In genomic region chr9:46175300-46175699, GRCm38 (mm10) we compare ENCODE assay signal across 9 mouse cellular contexts. TPM values are rescaled to one million over a fixed set of nuclear protein-coding genes. Genes with fewer than 3 reads are reported as not detected.
DNase-seq lines count a peak whose midpoint lies in the region; ATAC-seq and TF ChIP-seq lines count a peak whose summit lies in the region.
"Had no signal": no experiment of that assay in that cellular context is flagged by ENCODE, and none has a peak within 500 bp of the region (broad histone marks: within the 10 kb centered on the region; RNA-seq: fewer than 3 reads in every experiment).

No protein-coding gene starts in this region.

- 75% methylated on average over 1 of the region's 1 CpGs for WGBS in midbrain, embryonic 11.5 days
- WGBS in midbrain, postnatal 0 days = 44% methylated on average over 1 of the region's 1 CpGs
- 48% methylated on average over 1 of the region's 1 CpGs for WGBS in heart, embryonic 15.5 days
- 20% methylated on average over 1 of the region's 1 CpGs for WGBS in lung, postnatal 0 days
- 65% methylated on average over 1 of the region's 1 CpGs for WGBS in hindbrain, embryonic 11.5 days

- H3K4me2 ChIP-seq in midbrain, embryonic 11.5 days = no peak overlapping the region
- no peak overlapping the region for H3K4me2 ChIP-seq in midbrain, postnatal 0 days (ENCODE audit: low read depth, low read length, poor library complexity, severe bottlenecking)
- no peak overlapping the region for H3K4me2 ChIP-seq in heart, embryonic 15.5 days
- no peak overlapping the region for H3K4me2 ChIP-seq in lung, postnatal 0 days (replicated peaks; ENCODE audit: low read depth, low read length)
- no peak overlapping the region for H3K4me2 ChIP-seq in hindbrain, embryonic 11.5 days (replicated peaks; ENCODE audit: low read depth, low read length)
- H3K4me2 ChIP-seq: embryonic facial prominence, embryonic 12.5 days had no signal

- H3K27ac ChIP-seq in midbrain, embryonic 11.5 days (ENCODE audit: low read depth, low read length) = no peak overlapping the region
- no peak overlapping the region for H3K27ac ChIP-seq in midbrain, postnatal 0 days (ENCODE audit: low read depth, low read length)
- peak overlapping the region; percentile 46 for H3K27ac ChIP-seq in heart, embryonic 15.5 days
- peak overlapping the region; percentile 66; the same call in 1 of the 2 replicates for H3K27ac ChIP-seq in lung, postnatal 0 days (ENCODE audit: low read length)
- no peak overlapping the region for H3K27ac ChIP-seq in hindbrain, embryonic 11.5 days (ENCODE audit: low read depth, low read length)
- H3K27ac ChIP-seq: embryonic facial prominence, embryonic 12.5 days had no signal

- no peak overlapping the region for H3K4me3 ChIP-seq in midbrain, embryonic 11.5 days (ENCODE audit: low read depth, low read length)
- no peak overlapping the region for H3K4me3 ChIP-seq in midbrain, postnatal 0 days (ENCODE audit: low read depth, low read length)
- no peak overlapping the region for H3K4me3 ChIP-seq in heart, embryonic 15.5 days
- H3K4me3 ChIP-seq in lung, postnatal 0 days (ENCODE audit: low read depth, low read length) = no peak overlapping the region
- H3K4me3 ChIP-seq in hindbrain, embryonic 11.5 days (ENCODE audit: low read depth, low read length) = no peak overlapping the region
- H3K4me3 ChIP-seq: embryonic facial prominence, embryonic 12.5 days had no signal

- DNase-seq in midbrain, embryonic 11.5 days (ENCODE audit: low spot score, missing footprints) = peak; percentile 28
- no peak for DNase-seq in midbrain, postnatal 0 days (ENCODE audit: low spot score)
- DNase-seq in lung, postnatal 0 days (ENCODE audit: low spot score) = peak; percentile 75
- DNase-seq in thymus, postnatal 0 days (ENCODE audit: low spot score) = peak; percentile 94
- DNase-seq in retina, embryonic 14.5 days (ENCODE audit: low spot score) = no peak
- DNase-seq in hindbrain, embryonic 11.5 days (ENCODE audit: low spot score) = no peak
- no peak for DNase-seq in gastrocnemius, postnatal 10 days

- no peak for TF ChIP-seq EP300 in lung, postnatal 0 days (IDR thresholded peaks at IDR 0.05)

- no peaks in the 10 kb centered on the region for H3K9me3 ChIP-seq in midbrain, embryonic 11.5 days (ENCODE audit: control insufficient read depth, low read length)
- no peaks in the 10 kb centered on the region for H3K9me3 ChIP-seq in midbrain, postnatal 0 days (ENCODE audit: low read length)
- no peaks in the 10 kb centered on the region for H3K9me3 ChIP-seq in heart, embryonic 15.5 days (replicated peaks)
- H3K9me3 ChIP-seq in lung, postnatal 0 days (ENCODE audit: low read length) = no peaks in the 10 kb centered on the region
- no peaks in the 10 kb centered on the region for H3K9me3 ChIP-seq in hindbrain, embryonic 11.5 days (ENCODE audit: control insufficient read depth, low read length)
- H3K9me3 ChIP-seq: embryonic facial prominence, embryonic 12.5 days had no signal

- no peak for ATAC-seq in midbrain, embryonic 11.5 days (ENCODE audit: low FRiP score)
- no peak for ATAC-seq in midbrain, postnatal 0 days (ENCODE audit: low FRiP score)
- ATAC-seq in heart, embryonic 15.5 days (replicated peaks; ENCODE audit: insufficient number of reproducible peaks, insufficient read depth, low FRiP score, low read depth) = no peak
- peak; percentile 74 for ATAC-seq in lung, postnatal 0 days
- ATAC-seq in hindbrain, embryonic 11.5 days (ENCODE audit: low FRiP score) = no peak

- no peaks in the 10 kb centered on the region for H3K27me3 ChIP-seq in midbrain, embryonic 11.5 days (ENCODE audit: control insufficient read depth, insufficient read depth, low read length)
- H3K27me3 ChIP-seq in midbrain, postnatal 0 days (ENCODE audit: insufficient read depth, low read length) = no peaks in the 10 kb centered on the region
- no peaks in the 10 kb centered on the region for H3K27me3 ChIP-seq in heart, embryonic 15.5 days
- H3K27me3 ChIP-seq in lung, postnatal 0 days (replicated peaks; ENCODE audit: insufficient read depth, low read length) = no peaks in the 10 kb centered on the region
- H3K27me3 ChIP-seq in hindbrain, embryonic 11.5 days (ENCODE audit: control insufficient read depth, insufficient read depth, low read length) = no peaks in the 10 kb centered on the region
- H3K27me3 ChIP-seq: embryonic facial prominence, embryonic 12.5 days had no signal

- no peaks in the 10 kb centered on the region for H3K36me3 ChIP-seq in midbrain, embryonic 11.5 days (ENCODE audit: control insufficient read depth, insufficient read depth, low read length)
- H3K36me3 ChIP-seq in midbrain, postnatal 0 days (ENCODE audit: insufficient read depth, low read length) = peaks cover 16% of the 10 kb centered on the region
- 0 out of 2 replicates have a peak, but pooled peaks cover 10% of the 10 kb centered on the region for H3K36me3 ChIP-seq in heart, embryonic 15.5 days
- peaks cover 9% of the 10 kb centered on the region; the same call in 1 of the 2 replicates for H3K36me3 ChIP-seq in lung, postnatal 0 days (ENCODE audit: insufficient read depth, low read length)
- H3K36me3 ChIP-seq in hindbrain, embryonic 11.5 days (ENCODE audit: control insufficient read depth, insufficient read depth, low read length) = no peaks in the 10 kb centered on the region

- no peak for TF ChIP-seq CTCF in midbrain, postnatal 0 days (IDR thresholded peaks at IDR 0.05)
- TF ChIP-seq CTCF in lung, postnatal 0 days (IDR thresholded peaks at IDR 0.05) = no peak

- no peak overlapping the region for H3K9ac ChIP-seq in midbrain, embryonic 11.5 days (ENCODE audit: low read length)
- no peak overlapping the region for H3K9ac ChIP-seq in midbrain, postnatal 0 days (replicated peaks; ENCODE audit: low read length, poor library complexity, severe bottlenecking)
- no peak overlapping the region for H3K9ac ChIP-seq in heart, embryonic 15.5 days
- H3K9ac ChIP-seq in lung, postnatal 0 days (replicated peaks; ENCODE audit: low read depth) = no peak overlapping the region
- H3K9ac ChIP-seq in hindbrain, embryonic 11.5 days (ENCODE audit: low read depth, low read length) = no peak overlapping the region
- H3K9ac ChIP-seq: embryonic facial prominence, embryonic 12.5 days had no signal

- H3K4me1 ChIP-seq in midbrain, embryonic 11.5 days (ENCODE audit: control insufficient read depth, insufficient read depth, low read length) = no peaks in the 10 kb centered on the region
- H3K4me1 ChIP-seq in midbrain, postnatal 0 days (ENCODE audit: insufficient read depth, low read length) = 0 out of 2 replicates have a peak, but pooled peaks cover under 1% of the 10 kb centered on the region
- H3K4me1 ChIP-seq in heart, embryonic 15.5 days (replicated peaks) = peaks cover 10% of the 10 kb centered on the region
- peaks cover 16% of the 10 kb centered on the region; the same call in 1 of the 2 replicates for H3K4me1 ChIP-seq in lung, postnatal 0 days (ENCODE audit: insufficient read depth, low read depth, low read length)
- H3K4me1 ChIP-seq in hindbrain, embryonic 11.5 days (replicated peaks; ENCODE audit: control insufficient read depth, insufficient read depth, low read length) = no peaks in the 10 kb centered on the region

RNA-seq across cellular contexts. Expression of gene Apoa1, which starts 53.1 kb away (rescaled TPM):
- 0.68 and 1.00 TPM in 2 replicates for polyA plus RNA-seq in midbrain, embryonic 11.5 days (2014; fragmentation: Nextera tagmentation; extraction: Ambion mirVana)
- 1.4 TPM in 1 of 2 replicates, not detected in the other for total RNA-seq in midbrain, postnatal 0 days (2014; rRNA removed)
- polyA plus RNA-seq in midbrain, postnatal 0 days (2015; fragmentation: Nextera tagmentation; extraction: Ambion mirVana) = 5.5 and 6.2 TPM in 2 replicates
- 3.9 and 29.5 TPM in 2 replicates for polyA plus RNA-seq in heart, embryonic 15.5 days (2015; fragmentation: Nextera tagmentation; extraction: Ambion mirVana)
- polyA plus RNA-seq in lung, postnatal 0 days (2015; fragmentation: Nextera tagmentation; extraction: Ambion mirVana) = 2.2 and 3.7 TPM in 2 replicates
- polyA plus RNA-seq in thymus, postnatal 0 days (2015; fragmentation: Nextera tagmentation; extraction: Ambion mirVana) = 5.4 and 7.0 TPM in 2 replicates
- 0.43 and 1.5 TPM in 2 replicates for polyA plus RNA-seq in hindbrain, embryonic 11.5 days (2014; fragmentation: Nextera tagmentation; extraction: Ambion mirVana)
- 1 to 10 TPM in 1 of 2 experiments, under 1 TPM in 1; 0.47 to 8.2 TPM for total RNA-seq in gastrocnemius, postnatal 10 days (2021)

Comparison
In these comparisons a context has a peak if more than half of its experiments do, and no peak if none do; other contexts are left out.
1. DNase-seq: peak in midbrain, embryonic 11.5 days (single experiment), lung, postnatal 0 days (single experiment) and thymus, postnatal 0 days (single experiment); none in midbrain, postnatal 0 days (single experiment), retina, embryonic 14.5 days (single experiment), hindbrain, embryonic 11.5 days (single experiment) and gastrocnemius, postnatal 10 days (single experiment).
2. H3K27ac ChIP-seq: peak in heart, embryonic 15.5 days (single experiment) and lung, postnatal 0 days (single experiment); none in midbrain, embryonic 11.5 days (single experiment), midbrain, postnatal 0 days (single experiment) and hindbrain, embryonic 11.5 days (single experiment).